Mouse (Mus musculus): ENCODE data around the gene Rad51c.

DNA sequence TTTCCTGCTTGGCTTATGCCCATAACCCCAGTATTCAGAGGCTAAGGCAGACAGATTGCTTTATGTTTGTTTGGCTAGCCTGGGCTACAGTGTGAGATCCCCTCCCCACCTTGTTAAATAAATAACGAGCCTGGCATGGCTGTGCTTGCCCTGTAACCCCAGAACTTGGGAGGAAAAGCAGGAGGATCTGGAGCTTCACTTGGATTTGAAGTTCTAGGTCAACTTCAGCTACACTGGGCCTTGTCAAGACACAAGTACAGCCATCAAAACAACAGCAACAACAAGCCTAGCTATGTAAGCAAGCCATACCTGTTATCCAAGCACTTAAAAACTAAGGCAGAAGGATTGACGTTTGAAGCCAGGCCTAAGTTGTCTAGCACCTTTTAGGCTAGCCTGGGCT is 25.6 kb upstream of the Rad51c start:
- TF ChIP-seq CTCF (IDR thresholded peaks at IDR 0.05; ENCODE audit: extremely low read depth, insufficient read depth, insufficient read length, insufficient replicate concordance), result no peak
- TF ChIP-seq POLR2A (IDR thresholded peaks at IDR 0.05; ENCODE audit: low read depth, low read length), result no peak
